Mouse (Mus musculus) cerebellum, adult (tissue): ENCODE results near the gene Usp32.
A peak's percentile ranks its signal among the peaks of the same experiment; 100 is the strongest.

Experiments used
- ATAC-seq: cut with Nextera tagmentation; 2 replicates; pipeline ENCODE4 v1.9.2; 2017; ENCODE audit warnings: mild to moderate bottlenecking, moderate library complexity, mixed read lengths; ENCODE audit not compliant: insufficient number of reproducible peaks, low FRiP score, low TSS enrichment

The Usp32 gene

GRCm38 (mm10) chr11:84988341-84988919 lies 151.5 kb downstream of the Usp32 start:
- no peak for ATAC-seq

DNA sequence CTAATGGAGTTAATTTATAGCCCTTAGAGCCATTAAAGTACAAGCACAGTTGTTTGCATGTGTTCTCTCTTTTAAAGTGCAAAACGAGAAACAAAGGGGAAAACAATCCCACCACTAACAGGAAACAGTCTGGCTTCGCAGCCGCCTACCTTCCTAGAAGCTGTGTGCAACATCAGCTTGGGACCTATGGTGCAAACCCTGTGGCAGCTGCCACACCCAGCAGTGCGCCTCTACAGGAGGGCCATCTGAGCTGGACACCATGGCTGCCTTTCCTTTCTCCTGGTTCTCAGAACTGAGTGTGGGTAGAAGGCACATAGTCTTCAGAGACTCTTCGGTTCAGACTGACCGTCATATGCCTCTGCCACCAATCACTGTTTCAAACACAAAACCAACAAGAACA lies 154.5 kb downstream of the Usp32 start:
- ATAC-seq, result no peak

DNA sequence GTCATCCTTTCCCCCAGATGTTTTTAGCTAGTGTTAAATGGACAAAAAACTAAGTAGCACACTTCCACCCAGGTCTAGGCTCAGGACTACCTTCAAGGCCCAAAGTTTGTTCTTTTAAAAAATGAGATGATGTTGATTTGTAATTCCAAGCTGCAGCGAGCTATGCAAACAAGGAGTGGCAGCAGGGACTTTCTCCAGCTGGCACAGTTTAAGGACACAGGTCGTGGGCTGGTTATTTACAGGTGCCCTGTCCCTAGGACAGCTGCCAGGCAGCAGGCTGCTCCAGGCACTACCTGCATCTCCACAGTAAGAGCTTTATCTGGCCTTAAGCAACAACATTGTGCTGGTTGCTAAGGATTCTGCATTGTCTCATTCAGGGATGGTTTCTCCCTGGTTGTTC lies 159.3 kb downstream of the Usp32 start:
- ATAC-seq, result no peak

- no peak for ATAC-seq
Measured at GRCm38 (mm10) chr11:84979351-84979750, 160.6 kb downstream of the Usp32 start.

DNA sequence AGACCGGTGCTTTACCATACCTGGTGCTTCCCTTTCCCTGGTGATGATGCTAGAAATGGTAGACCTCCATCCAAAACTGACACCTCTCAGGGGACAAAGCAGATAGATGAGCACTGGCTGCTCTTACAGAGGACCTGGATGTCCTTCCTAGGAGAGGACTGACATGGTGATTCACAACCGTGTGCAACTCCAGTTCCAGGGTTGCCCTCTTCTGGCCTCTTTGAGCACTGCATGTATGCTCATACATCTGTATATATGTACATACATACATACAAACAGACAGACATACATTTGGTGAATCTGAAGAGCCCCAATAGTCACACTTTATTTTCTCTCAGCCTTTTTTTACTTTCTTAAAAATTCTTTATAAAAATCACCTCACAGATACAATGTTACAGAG lies 161.8 kb downstream of the Usp32 start:
- ATAC-seq, result no peak

DNA sequence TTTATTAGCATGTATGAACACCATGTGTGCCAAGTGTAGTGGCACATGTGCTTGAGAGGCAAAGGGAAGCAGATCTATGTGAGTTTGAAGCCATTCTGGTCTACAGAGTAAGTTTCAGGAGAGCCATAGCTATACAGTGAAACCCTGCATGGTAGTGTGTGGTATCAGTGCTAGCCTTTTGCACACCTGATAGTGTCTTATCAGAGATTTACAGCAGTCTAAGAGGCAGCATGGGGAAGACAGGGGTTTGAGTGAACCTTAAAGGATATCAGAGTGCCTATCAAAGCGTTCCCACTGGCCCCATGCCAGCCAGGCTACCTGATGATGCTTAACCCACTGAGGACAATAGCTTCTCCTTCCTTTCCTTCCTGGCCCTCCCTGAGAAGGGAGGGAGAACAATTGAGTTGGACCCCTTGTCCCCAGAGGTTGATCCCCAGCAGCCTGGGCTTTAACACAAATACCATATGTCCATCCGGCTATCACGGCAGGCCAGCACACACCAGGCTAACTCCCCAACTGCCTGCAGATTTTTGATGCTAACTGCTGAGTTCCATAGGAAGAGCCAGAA lies 162.5 kb downstream of the Usp32 start:
- ATAC-seq, result no peak

DNA sequence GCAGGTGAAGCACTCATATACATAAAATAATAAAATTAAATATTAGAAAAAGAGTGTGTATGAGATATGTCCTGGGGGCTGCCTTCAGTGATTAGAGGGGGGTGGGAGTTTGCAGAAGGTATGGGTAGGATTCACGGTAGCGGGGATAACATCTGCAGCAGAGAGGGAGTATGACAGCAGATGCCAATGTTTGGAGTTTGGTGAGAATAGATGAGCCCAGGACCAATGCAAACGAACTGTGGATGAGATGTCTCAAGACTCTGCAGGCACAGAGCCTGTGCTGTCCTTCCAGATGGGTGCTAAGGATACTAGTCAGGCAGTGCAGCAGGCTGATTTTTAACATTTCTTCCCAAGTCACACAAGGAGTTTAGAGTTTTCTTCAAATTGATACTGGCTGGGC lies 163.3 kb downstream of the Usp32 start:
- no peak for ATAC-seq

GRCm38 (mm10) chr11:84974582-84974981 lies 165.4 kb downstream of the Usp32 start:
- ATAC-seq, result no peak

DNA sequence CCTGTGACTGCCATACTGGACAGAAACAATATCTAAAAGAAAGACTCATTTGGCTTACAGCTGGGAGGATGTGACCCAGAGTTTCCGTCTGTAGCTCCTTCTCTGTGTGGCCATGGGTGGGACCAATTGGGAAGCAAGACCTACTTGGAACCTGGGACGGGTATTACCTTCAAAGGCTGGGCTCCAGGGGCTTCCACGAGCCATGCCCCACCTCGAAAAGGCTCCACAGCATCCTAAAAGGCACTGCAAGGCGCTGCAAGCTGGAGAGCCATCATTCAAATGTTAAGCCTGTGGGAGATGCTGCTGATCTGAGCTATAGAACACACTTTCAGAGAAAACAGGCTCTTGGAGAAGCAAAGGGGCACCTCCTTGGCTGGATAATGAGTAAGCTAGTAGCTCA lies 166.3 kb downstream of the Usp32 start:
- ATAC-seq, result no peak

DNA sequence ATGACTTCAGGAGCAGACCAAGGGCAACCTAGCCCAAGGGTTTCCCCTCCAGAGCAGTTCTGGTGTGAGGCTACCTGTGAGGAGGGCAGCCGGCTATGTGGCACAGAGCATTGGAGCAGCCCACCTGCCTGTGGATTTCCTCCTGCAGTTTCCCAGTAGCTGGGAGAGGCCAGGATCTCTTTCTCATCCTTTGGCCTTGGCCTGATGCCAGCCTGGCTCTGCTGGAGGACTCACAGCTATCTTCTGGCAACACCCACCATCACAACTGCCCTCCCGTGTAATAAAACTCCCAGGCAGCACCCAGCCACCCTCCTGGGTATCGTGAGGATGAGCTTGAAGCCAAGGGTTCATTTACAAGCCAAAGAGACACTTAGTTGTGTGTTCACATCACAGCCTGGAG lies 167.9 kb downstream of the Usp32 start:
- ATAC-seq, result no peak

DNA sequence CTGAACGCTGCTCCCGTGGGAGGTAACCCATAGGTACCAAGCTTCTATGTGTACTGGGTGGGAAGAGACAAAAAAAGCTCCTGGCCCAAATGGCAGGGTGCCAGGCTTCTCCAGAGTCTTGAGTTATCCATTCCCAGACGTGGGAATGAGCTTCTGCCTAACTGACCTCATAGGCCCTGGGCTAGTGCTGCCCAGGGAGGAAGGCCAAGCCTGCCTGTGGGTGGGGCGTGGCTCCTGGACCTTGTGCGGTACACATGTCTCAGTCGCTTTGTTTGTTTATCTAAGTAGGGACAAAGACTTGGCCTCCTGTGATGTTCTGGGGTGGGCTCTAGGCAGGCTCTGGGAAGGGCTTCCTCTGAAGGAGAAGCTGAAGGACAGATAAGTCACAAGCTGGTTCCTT lies 171.2 kb downstream of the Usp32 start:
- ATAC-seq, result no peak

GRCm38 (mm10) chr11:84968309-84968708 lies 171.7 kb downstream of the Usp32 start:
- ATAC-seq, result no peak

DNA sequence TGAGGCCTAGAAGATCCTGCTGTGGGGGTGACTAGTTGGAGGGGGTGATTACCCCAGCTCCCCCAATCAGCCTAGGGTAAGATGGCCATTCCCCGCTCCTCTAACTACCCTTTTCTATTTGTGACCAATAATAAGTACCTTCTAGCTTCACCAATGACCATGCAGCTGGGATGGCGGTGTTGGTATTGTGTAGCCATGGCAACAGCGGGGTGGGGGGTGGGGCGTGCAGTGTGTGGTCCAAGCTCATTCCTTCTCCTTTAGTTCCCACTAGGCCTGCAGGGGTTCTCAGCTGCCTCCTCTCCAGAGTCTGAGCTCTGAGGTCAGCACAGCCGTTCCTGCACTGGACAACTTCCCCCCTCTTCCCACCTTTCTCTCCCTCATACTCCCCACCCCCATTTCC lies 172.8 kb downstream of the Usp32 start:
- ATAC-seq, result no peak

- no peak for ATAC-seq
Measured at GRCm38 (mm10) chr11:84966696-84967095, 173.3 kb downstream of the Usp32 start.

GRCm38 (mm10) chr11:84963556-84963955 lies 176.4 kb downstream of the Usp32 start:
- no peak for ATAC-seq

GRCm38 (mm10) chr11:84962536-84962935 lies 177.4 kb downstream of the Usp32 start:
- no peak for ATAC-seq

- no peak for ATAC-seq
Measured at GRCm38 (mm10) chr11:84961571-84961970, 178.4 kb downstream of the Usp32 start.

GRCm38 (mm10) chr11:84960780-84961179 lies 179.2 kb downstream of the Usp32 start:
- peak; percentile 79 for ATAC-seq

DNA sequence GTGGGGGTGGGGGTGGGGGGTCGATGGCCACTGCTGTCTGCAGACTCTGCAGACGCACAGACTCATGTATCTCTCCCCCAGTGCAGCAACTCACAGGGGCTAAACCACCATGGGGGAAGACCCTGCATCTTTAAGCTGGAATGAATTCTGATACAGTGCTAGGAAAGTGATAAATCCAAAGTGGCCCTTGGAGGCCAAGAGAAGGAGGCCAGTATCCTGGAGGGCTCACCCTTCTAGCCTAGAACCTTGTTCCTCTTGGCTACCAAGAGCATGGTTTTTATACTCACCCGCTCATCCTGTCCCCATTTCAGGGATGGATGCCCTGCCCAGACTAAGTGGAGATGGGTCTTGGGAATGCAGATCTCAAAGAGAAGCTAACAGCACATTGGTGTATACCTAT lies 179.7 kb downstream of the Usp32 start:
- no peak for ATAC-seq

DNA sequence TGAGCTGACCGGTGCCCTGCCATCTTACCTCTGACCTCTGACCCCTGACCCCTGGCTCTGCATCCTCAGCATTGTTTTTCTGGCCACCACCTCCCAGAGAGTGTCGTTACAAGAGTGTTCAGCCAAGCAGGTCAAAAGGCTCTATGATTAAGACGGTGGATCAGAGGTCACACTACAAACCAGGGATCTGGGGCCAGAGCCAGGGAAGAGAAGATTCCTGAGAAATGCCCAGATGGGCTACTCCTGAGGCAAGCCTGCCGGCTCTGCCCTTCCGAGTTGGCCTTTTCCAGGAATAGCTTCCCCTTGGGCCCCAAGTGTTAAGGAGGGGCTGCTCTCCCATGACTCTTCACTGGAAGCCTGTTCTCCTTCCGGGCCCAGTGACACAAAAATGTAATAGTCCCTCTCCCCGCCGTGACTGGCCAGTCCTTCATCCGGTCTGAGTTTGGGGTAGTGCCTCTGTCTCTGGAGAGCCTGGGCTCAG lies 180.2 kb downstream of the Usp32 start:
- ATAC-seq, result 0 out of 2 replicates have a peak, but pooled peaks have one; percentile 40

DNA sequence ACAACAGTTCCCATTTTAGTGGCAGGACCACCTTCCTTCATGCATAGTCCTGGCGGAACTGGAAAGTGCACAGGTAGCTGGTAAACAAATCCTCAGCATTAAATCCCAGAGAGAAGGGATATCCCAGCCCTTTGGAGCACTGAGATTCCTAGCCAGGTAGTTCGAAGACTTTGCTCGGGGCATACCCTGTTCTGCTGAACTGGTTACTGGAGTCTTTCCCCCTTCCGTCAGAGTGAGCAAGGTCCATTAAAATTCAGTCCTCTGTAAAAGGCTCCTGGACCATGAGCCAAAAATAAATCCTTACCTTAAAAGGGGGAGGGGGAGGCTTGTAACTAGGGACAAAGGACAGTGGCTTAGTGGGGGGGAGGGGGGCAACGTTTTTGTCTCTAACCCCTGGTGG lies 180.8 kb downstream of the Usp32 start:
- ATAC-seq, result no peak

DNA sequence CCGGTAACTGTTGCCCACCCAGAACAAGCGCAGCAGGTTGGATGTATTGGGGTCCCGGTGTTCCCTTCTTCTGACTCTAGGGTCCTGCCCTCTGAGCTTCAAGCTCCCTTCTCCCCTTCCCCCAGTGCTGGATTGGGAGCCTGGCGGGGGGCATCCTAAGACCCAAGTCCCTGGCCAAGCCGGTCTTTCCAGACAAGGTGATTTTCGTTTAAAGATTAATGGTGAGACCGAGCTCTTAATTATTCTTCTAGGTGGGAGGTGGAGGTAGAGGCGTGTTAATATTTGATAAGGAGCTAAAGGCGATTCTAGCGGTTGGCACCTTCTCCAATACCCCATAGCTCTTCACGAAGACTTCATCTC lies 181.7 kb downstream of the Usp32 start:
- no peak for ATAC-seq
